Mouse (Mus musculus) frontal cortex, postnatal 36 days (tissue): ENCODE measurements at regions not wholly inside any gene's neighbourhood (a gene's known extent, or its start where the extent isn't known, plus 50 kb on each side); places are given as distances from the start of the nearest gene placed in this dataset.

ENCODE experiments used
- DNase-seq, 2 experiments: peaks; one replicate each; pipeline ENCODE4 v3.0.0; 2022; ENCODE audit warnings: low spot score in 2 of 2

DNA sequence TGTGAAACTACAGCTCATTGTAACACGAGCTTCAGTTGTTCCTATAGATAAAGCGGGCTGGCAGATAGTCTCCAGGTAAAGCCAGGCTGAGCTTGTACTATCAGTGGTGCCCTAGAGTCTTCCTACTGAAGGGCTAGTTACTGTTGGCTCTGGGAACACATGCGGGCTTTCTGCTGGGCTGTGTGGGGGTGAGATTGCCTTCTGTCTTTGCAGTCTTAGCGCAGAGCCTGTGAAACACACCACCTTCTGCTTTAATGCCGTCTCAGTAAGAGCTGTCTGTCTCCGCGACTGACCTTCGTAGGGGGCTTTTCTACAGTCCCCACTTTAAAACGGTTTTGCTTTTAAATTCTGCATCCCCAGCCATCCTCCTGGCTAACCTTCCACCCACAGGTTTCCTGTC lies 76.7 kb downstream of the Trim29 start:
- peak in 1 of 2 experiments; percentile 27 for DNase-seq

DNA sequence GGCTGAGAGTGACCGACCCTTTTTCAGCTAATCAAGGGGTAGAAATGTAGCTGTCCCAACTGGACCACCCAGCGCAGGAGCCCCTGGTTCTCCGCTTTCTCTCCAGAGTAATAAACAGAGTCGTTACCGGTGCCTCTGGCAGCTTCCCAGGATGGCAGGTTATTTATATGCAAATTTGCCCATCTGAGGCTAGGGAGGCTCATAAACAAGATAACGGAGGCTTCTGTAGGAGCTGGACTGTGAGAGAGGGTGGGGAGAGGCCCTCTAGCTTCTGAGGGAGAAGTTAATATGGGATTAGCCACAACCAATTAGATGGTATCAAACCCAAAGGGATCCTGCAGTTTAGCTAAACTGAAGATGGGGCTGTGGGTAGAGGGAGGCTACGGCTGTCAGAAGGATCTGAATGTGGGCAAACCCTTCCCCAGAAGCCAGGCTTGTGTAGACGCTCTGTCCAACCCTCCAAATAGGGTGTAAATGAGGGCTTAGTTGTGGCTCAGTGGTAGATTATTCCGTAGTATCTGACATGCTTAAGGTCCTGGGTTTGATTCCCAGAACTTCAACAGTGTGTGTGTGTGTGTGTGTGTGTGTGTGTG lies 78.9 kb downstream of the Trim29 start:
- no peak for DNase-seq

DNA sequence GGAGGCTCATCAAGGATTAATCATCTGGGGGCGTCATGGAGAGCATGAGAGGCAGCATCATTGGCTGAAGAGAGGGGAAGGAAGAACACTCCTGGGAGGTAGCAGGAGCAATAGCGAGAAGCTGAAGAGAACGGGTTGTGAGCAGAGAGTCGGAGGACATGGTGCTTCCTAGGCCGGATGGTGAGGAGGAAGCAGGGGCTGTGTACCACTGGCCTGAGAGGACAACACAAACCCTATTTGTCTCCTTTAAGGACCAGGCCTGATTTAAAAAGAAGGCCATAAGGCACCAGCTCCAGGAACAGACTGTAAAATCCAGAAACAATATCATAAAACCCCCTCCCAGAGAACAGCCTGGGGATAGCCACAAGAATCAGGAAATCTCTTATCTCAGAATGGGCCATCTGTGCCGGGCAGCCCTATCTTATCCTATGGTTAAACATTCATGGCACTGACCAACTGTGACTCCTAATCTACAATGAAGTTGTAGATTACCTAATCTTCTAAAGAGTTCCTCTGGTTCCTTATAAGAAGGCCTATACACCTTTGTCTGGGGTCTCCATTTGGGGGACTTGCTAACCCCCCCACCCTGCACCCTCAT lies 81.9 kb downstream of the Trim29 start:
- no peak for DNase-seq

DNA sequence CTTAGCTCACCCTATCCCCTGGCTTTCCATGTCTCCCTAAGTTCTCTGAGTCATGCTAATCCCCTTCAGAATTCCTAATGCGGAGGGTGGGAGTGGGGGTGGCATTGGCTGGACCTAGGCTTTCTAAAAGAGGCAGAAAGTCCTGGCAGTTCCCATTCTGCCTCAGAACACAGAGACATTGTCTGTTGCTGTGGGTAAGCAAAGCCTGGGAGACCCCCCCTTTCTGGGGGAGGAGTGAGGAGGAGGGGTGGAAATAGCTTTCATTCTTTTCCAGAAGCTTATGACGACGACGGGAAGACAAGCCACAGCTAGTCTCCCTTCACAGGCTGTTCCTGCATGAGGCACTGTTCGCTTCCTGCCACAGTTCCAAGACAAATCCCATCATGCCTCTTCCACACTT lies 83.6 kb downstream of the Trim29 start:
- no peak for DNase-seq

DNA sequence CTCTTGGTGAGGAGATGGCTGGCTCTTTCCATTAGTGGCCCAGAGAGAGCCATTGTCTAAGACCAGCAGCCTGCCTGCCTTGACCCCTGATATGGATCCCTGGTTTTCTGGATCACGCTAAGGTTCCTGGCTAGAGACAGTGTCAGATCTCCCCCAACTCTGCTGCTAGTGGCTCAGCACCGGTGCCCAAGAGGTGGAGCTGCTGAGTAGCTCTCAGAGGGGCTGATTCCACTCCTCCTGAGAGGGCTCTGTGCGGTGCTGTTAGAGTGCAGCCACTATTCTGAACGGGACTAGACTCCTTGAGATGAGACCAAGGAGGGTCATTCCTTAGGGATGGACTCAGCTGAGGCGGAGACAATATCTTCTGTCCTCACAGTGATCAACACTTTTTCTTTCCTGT lies 84.6 kb downstream of the Trim29 start:
- no peak for DNase-seq

DNA sequence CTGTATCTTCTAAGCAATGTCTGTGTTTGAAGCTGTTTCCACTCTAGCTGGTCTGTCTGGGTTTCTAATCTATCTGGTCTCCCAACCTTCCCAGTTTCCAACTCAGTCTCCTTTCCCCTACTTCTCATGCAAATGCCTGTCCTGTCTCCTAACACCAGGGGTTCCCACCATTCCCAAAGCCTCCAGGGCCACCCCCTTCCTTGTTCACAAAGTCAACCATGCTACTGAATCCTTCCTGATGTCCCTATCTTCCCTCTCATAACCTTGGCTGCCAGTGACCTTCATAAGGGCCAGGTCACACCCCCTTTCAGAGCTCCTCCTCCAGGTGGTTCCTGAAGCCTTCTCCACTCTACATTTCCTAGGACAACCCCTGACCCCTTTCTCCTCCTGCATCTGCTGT lies 85.9 kb downstream of the Trim29 start:
- DNase-seq: no peak

DNA sequence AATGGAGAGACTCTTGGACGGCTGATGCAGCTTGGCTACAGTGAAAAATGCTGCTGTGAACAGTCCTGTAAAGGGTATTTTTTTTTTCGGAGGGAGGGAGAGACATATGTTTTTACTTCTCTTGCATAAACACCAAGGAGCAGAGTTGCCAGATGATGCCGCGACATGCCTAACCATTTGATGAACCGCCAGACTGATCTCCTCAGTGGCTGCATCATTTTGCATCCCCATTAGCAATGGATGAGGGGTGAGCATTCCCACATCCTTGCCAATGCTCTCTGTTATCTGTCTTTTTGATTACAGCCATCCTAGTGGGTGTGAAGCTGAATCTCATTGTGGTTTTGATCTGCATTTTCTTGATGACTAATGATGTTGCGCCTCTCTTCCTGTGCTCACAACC lies 97.8 kb downstream of the Trim29 start:
- DNase-seq: no peak

DNA sequence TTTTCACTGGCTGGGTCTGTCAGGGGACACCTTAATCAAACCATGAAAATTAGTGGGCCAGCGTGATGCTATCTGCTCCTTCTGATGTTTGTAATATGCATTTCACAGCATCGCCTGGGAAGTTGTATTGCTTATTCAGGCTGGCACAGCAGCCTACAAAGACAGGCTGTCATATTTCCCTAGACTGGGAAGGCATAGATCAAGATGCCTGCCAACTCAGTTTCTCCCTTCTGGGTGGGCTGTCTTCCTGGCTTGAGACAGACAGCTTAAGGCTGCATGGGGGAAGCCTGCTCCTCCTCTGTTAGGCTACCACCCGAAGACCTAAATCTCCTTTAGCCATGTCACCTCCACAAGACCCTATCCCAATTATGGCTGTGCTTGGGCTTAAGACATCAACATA lies 101.8 kb downstream of the Trim29 start:
- no peak for DNase-seq

DNA sequence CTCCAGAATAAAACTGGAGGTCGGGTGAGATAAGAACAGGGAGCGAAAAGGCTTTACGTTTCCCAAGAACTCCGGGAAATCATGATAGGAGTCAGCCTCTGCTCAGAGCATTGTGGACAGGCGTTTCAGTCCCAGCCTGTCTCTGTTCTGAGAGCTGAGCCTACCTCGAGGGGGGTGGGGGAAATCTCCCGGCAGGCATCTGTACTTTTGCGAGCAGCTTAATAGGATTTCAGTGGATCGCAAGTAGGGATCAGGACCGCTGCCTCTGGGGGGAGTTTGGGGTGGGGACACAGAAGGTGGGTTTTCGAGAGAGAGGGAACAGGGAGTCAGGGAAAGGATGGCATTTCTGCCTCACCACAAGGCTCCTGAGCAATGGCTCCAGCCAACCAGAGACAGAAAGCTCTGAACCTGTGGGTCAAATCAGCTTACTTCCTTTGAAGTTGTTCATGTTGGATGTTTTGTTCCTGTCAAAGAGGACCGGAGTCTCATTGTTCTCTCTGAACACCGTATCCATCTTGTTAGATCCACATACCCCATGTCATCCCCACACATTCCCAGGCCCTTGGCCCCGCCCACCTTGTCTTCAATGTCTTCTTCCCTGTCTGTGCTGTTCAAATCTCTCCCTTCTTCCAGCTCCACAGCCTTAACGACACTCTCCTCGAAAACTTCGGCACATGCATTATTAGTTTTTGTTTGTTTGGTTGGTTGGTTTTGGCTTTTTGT lies 109.5 kb downstream of the Trim29 start:
- DNase-seq: no peak

DNA sequence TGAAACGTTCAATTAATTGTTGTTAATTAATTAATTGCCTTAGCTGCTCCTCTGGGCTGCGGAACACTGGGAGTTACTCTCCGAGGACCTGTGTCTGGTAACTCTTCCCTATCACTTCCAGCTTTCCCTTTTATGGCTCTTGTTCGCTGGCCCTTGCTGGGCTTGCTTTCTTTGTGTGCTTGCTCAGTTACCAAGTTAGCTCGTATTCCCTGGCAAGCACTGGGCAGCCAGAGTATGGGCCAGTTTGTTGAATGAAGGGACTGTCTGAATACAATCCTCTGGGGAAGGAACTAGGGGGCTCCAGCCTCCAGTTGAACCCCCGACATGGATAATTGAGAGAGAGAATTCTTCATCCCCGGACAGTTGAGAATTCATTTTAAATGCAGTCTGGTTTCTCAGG lies 116.4 kb downstream of the Trim29 start:
- DNase-seq: no peak

DNA sequence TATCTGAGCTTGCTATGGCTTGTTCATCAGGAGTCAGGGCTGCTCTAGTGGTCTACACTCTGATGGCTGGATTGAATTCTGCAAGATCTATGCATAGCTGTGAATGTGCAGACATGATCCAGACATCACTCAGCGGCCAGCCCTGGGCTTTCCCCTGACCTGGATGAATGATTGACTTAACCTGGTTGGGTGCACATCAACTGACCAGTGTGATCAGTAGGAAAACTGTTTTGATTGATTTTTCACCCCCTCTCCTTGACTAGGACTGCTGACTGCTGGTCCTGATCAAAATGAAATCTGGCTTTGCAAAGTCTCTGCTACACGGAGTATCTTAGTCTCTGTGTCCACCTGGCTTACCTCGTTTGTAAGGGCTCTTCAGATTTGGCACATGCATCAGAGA lies 123.3 kb downstream of the Trim29 start:
- no peak for DNase-seq

DNA sequence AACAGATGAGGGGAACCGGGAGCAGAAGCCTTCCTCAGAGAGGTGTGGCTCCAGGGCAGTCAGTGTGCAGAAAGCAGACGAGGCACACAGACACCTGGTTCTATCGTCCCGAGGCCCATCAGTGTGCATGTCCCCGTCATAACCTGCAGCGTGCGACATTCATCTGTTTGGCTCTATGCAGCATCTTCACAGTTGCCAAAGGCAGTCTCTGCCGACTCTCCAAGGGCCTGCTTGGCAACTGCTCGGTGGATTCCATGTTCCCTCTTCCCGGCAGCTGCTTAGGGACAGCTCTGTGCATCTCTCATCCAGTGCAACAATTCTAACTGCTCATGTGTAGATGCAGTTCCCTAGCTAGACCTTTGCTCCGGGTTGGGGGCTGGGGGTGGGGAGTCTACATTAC lies 127.8 kb downstream of the Trim29 start:
- DNase-seq: no peak

DNA sequence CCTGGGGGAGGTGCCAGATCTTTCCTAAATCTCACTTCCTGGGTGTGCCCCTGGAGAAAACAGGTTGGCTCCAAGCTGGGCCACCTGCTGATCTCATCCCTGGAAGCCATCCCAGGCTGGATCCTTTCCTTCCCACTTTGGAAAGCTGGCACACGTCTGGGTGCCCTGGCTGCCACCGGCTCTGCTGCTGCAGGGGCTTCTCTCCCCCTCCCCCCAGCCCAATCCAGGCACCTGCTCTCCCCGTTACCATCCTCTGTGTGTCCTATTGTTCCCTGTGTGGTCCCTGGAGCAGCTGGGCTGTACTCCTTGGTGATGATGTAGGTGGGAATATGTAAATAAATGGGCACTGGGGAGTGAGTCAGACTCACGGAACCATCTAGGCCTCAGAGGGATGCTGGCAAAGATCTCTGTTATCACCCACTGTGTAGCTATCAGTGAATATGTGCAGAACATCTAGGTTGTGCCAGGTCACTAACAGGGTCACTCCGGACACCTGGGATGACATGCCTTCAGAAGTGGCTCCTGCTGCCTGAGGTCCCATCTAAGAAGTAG lies 130.4 kb downstream of the Trim29 start:
- DNase-seq: peak in 1 of 2 experiments; percentile 3

DNA sequence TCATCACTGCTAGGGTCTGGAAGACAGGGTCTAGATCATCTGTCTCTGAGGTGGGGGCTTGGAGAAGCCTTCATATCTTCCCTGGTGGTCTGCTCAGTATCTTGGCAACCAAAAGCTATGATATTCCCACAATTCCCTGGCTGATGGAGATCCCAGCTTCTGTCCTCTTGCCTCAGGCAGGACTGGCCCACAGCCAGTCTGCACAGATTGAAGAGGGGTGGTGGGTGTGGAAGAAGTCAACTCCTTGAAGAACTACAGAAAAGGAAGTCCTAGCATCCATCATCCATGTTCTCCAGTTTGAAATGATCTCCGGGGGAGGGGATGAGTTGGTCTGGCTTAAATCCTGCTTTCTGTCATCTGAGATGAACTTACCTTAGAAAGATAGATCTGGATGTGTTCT lies 134.8 kb downstream of the Trim29 start:
- peak; percentile 29 to 43 for DNase-seq

DNA sequence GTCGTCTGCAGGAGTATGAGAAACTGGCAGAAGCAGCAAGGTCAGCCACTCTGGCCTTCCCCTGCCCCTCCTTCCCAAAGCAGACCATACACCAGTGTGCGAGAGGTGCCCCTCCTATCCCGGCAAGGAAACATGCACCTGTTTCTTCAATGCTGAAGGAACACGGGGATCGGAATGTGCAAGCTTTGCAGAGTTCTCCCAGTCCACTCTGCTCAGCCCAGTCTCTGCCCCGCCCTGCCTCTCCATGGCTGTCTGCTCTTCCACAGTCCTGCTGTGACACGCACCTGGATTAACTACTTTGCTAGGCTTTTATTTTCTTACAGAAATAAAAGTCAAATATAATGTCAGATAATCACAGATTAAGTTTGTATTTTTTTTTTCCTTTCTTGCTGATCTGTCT lies 136.7 kb downstream of the Trim29 start:
- no peak for DNase-seq

DNA sequence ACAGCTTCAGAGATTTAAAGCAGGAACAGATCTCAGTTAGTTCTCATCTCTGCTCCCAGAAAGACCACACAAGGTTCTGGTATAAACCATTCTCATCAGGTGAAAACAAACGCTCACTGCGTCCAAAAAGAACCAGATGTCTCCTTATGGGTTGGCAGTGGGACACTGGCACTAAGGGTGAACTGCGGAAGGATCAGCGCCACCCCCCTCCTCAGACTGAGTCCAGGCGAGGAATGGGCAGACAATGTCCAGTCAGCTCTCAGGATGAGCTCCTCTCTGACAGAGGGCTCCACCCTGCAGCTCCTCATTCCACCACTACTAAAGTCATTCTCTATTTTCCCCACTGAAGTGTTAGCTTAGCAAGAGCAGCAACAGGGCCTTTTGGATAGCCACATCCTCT lies 138.3 kb downstream of the Trim29 start:
- no peak for DNase-seq

DNA sequence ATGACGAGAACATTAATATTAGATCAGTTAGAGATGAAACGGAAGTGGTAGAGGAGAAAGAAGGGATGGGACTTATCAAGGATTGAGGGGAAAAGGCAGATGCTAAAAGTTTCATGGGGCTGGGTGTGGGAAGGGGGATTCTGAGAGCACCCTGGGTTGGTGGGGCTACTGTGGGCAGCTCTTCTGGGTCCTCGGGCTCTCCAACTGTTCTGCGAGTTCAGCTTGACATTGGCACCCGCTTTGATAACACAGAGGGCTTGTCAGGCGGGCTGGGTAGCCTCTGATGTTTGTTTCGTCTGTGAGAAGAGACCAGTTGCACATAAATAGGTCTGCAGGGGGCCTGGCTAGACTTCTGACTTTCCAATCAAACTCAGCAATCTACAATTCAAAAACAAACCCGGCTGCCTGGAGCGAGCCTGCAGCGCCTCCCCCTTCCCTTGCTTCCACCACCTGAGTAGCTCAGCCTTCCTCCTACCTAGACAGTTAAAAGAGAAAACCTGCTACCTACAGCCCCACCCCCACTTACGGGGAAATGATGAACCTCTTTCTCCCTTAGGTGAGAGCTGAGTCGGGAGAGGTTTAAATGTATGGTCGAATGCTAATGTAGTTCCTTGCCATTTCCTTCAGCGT lies 143.4 kb downstream of the Trim29 start:
- DNase-seq: no peak

DNA sequence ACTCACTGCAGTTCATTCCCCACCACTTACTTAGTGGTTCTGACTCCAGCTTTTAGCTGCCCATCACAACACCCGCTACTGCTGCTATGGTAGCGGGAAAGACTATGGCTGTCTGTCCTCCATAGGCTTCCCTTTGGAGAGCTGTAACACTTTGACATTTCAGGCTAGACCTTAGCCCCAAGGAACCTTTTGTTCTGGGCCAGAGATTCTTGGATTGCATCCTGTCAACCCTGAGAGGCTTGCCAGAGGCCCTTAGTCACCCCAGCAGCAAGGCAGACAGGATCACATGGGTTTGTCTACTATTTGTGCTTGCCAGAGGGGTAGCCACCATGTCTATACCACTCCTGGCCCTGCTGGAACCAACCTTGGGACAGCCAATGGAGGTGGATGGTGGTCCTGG lies 147.1 kb downstream of the Trim29 start:
- no peak for DNase-seq

DNA sequence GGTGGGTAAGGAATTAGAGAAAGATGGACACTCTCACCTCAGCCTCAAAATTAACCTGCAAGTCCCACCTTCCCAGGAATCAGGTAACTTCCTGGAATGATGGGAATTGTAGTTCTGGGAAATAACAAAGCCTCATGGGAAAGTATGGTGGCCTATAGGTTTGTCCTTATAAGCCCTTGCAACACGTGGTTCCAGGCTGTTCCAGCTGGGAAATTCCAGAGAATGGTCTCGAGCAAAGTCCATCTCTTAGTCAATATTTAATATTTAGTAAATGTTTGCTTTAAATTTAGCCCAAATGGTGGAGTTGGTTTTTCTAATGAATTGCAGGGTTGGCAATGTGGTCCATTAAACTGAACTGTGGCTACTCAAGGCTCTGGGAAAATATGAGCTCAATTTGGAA lies 150.5 kb downstream of the Trim29 start:
- DNase-seq: no peak

DNA sequence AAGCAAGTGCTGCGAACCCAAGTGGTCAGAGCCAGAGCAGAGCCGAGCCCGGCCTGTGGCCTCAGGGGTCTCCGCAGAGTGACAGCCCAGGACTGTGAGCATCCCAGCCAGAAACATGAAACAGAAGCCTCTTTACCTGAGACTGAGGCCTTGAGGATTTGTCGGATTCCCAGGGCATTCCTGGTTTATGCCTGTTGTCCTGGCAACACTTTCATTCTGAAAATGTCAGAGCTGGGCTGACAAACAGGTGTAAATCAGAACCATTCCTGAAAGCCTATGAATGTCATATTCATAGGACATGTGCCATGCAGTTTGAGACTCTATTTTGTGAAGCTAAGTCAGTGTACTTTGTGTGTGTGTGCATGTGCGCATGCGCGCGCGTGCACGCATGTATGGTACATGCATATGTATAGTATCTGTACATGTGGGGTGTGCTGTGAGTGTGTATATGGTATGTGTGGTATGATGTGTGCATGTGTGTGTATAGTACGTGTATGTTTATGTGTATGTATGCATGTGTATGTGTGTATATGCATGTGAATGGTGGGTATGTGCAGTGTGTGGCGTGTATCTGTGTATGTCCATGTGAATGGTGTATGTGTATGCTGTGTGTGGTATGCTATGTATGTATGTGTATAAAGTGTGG lies 152.9 kb downstream of the Trim29 start:
- DNase-seq: no peak

DNA sequence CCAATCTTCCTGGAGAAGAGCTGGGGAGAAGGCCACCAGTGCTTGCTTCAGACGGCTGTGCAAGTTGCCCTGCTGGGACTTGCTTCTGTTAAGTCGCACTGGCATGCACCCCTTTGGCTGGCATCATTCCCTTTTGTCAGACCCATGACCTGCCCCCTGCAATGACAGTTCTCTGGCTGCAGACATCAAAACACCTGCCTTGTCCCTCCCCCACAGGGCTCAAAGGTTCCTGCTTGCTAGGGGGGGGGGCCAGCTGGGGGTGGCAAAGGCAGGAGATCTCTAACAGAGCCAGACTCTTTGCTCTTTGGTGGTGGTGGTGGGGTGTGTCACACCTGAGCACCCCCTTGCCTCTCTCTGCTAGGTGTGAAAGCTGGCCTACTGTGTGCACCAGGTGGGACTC lies 154.5 kb downstream of the Trim29 start:
- DNase-seq: no peak

DNA sequence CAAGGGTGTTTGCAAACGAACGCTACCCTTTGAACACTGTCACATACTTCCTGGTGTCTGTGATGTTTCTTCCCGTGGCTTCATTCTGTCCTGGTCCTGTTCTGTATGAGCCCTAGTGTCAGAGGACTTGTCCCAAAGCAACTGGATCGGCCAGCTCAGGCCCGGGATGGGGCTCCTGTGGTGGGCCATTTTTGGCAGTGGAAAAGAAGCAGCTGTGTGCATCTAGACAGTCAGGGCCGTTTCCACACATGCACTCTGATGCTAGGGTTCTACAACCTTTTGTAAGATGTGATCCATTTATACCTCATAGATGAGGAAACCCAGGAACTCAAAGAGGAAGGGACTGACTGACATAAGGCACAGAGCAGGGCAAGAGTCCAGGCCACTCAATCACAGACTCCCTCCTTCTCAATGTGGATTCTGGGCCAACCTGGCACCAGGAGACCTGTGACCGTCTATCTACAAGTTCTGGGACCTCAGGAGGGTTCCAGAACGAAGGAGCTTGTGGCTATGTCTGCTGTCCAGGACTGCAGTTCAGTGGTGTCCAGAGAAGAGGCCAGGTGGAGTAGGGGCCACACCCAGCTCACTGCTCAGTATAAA lies 155.2 kb downstream of the Trim29 start:
- no peak for DNase-seq
